Mouse (Mus musculus) spleen, adult 2 months (tissue): ENCODE measurements around the gene Nptx1.

Source experiments
- CTCF ChIP-seq: fragments of 200-500 bp; IDR thresholded peaks from 2 replicates; pipeline ENCODE4 v1.5.1; 2011; ENCODE audit warnings: mild to moderate bottlenecking, inconsistent platforms; ENCODE audit not compliant: insufficient read depth, insufficient read length, insufficient replicate concordance; ENCODE audit errors: extremely low read depth
- POLR2A ChIP-seq: fragments of 200-500 bp; IDR thresholded peaks from 2 replicates; pipeline ENCODE4 v1.6.1; 2011; ENCODE audit warnings: low read depth, low read length, inconsistent platforms

DNA sequence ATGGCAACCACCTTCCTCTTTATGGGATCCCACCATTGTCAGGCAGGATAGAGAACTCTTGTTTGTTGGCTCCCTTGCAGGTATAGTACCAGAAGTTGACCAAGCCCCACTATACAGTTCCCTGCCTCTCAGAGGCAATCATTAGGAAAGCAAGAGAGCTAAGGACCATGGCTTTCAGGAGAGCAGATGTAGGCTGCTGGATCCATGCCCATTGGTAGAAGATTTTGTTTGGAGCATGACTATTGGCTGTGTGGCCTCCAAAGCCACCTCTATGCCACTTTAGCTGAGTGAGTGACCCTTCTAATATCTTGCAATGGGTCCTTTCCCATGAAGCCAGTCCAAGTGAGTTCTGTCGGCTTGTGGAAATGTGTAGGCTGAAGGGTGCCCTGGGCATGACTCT is 28.2 kb downstream of the Nptx1 start:
- no peak for TF ChIP-seq CTCF
- no peak for TF ChIP-seq POLR2A
